Mouse (Mus musculus) ZHBTc4 (cell line): ENCODE results near the gene Edaradd.

Experiments used
- DNase-seq: peaks from one replicate; pipeline ENCODE4 v3.0.0-alpha.2; 2011; ENCODE audit warnings: low read depth, low spot score

Edaradd gene

DNA sequence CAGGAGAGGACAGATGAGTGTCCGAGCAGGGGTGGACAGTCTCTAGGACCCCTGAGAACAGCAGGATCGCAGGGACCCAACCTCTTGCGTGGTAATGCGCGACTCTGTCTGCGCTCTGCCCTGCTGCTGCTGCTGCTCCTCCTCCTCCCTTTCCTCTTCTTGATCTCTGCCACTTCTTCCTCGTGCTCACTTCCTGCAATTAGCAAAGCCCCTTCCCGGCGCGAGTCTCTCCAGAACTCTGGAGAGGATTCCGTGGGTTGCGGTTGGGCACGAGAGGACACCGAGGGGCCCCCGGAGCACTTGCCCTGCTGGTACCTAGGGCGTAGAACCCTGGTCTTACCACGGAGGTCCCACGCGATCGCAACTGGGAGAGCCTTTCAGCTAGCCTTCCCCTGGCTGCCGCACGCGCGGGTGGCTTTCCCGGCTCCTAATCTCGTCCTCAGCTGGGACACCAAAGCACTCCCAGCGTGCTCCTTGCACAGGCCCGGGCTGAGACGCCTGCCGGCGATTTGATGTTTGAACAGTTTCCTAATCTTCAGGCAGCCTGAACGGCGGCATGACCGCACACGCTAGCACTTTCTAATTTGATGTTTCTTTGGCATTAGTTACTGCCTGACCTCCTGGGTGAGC lies at the start of gene Edaradd:
Gene Edaradd (minus strand): TSS at position 484 of the 630 bp plus-strand sequence.
- DNase-seq = peak; percentile 74

GRCm38 (mm10) chr13:12569741-12570140 lies 49.5 kb upstream of the Edaradd start:
- DNase-seq = no peak

GRCm38 (mm10) chr13:12568597-12569469 lies 48.6 kb upstream of the Edaradd start:
- no peak for DNase-seq

DNA sequence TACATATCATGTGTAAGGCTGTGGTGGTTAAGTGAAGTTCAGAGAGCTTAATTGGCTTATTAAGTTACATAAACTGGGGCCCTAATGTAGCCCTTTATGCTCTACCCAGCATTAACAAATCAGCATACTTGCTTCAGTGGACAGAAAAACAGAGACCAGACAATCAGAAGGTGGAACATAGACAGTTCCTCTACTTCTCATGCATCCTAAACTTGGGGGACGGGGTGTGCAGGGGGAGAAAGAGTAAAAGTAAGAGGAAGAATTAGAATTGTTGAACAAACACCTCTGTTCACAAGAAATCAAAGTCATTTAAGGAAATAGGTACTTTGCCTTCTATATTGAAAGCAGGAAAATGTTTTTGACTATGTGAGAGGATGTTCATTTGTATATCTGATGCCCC lies 47.7 kb upstream of the Edaradd start:
- no peak for DNase-seq

GRCm38 (mm10) chr13:12565621-12566390 lies 45.6 kb upstream of the Edaradd start, which contains the start of gene Ero1lb:
Ero1lb (plus strand) TSS chr13:12565874.
- peak; percentile 99 for DNase-seq

GRCm38 (mm10) chr13:12562256-12562655 lies 42.0 kb upstream of the Edaradd start:
- no peak for DNase-seq

DNA sequence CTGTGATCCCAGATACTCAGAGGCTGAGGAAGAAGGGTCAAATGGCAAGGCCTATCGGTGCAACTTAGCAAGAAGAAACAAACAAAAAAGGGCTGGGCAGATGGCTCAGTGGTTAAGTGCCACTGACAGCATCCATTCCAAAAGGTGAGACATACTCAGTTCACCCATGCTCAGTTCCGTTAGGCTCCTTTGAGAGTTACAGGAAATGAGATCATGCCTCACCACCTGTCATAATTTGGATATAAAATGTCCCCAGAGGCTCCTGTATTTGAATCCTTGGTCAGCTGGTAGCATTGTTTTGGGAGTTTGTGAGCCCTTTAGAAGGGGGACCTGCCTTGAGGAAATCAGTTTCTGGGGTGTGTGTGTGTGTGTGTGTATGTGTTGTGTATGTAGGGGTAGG lies 41.5 kb upstream of the Edaradd start:
- DNase-seq = no peak

DNA sequence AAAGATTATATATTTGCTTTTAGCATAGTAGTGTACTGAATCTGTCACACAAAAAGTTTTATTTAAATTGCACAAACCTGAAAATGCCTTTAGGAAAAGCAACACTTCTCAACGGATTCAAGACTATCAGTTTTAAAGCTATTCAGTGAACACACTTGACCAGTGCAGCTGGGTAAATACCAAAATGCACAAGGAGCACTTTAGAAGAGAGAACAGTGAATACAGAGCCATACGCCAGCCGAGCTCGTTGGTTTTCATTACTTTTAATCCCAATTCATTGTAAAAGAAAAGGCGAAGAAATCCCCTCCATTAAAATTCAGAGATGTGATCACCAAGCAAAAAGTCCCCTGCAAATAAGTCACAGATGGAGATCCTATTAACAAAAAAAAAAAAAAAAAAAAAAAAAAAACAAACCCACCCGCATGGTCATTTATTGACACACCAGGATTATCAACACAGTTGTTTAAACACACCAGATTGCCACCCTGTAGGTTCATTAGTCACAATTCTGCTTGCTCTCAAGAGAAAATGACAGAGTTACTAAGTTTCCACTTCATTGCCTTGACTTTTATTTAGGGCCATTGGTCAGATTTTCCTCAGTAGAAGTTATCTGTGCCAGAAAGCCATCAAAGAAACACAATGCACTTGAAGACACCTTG lies 39.4 kb upstream of the Edaradd start:
- no peak for DNase-seq

GRCm38 (mm10) chr13:12559044-12559443 lies 38.8 kb upstream of the Edaradd start:
- DNase-seq = no peak

- no peak for DNase-seq
Observed at GRCm38 (mm10) chr13:12554211-12554610, 34.0 kb upstream of the Edaradd start.

DNA sequence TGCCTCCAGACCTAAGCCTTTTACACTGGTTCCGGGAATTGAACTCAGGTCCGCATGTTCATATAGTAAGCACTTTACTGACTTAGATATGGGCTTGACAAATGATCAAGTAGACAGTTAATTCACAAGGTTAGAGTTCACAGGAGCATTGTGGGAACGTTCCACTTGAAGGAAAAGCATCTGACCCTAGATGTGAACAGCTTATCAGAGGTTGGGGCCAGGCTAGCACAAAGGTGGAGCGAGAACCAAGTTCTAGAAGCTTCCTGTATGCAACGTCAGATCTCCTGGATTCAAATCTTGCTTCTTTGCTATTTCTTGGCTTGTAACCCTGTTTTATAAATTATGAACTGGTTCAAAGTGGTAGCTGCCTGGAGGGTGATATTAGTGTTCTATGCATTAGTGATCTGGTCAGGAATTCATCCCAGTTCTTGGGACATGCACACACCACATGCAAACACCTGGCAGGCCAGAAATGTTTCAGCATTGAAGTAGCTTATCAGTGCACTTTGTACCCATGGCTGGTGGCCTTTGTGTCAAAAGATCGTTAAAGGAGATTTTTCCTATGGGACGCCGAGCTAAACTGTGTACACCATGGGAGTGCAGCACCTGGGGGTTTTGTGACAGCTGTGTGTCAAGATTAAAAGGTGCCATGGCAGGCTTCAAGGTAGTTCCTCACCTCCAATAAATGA lies 23.8 kb upstream of the Edaradd start:
- DNase-seq = no peak

- no peak for DNase-seq
Observed at GRCm38 (mm10) chr13:12543246-12543645, 23.0 kb upstream of the Edaradd start.

- peak; percentile 92 for DNase-seq
Observed at GRCm38 (mm10) chr13:12542006-12542981, 22.1 kb upstream of the Edaradd start.

DNA sequence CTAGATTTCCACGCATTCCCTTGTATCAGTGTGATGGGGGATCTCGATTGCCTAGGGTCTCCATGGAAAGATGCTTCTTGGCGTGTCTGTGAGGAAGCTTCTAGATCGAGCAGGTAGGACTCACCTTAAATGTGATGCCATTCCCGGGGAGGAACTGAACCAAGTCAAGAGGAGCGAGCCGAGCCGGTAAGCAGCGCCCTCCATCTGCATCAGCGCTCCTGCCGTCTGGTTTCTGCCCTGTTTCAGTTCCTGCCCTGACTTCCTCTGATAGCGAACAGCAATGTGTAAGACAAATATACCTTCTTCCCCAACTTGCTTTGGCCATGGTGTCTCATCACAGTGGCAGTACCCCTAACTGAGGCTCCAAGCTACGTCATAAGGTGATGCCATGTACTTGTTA lies 19.9 kb upstream of the Edaradd start:
- DNase-seq = no peak

- no peak for DNase-seq
Observed at GRCm38 (mm10) chr13:12539716-12540115, 19.5 kb upstream of the Edaradd start.

DNA sequence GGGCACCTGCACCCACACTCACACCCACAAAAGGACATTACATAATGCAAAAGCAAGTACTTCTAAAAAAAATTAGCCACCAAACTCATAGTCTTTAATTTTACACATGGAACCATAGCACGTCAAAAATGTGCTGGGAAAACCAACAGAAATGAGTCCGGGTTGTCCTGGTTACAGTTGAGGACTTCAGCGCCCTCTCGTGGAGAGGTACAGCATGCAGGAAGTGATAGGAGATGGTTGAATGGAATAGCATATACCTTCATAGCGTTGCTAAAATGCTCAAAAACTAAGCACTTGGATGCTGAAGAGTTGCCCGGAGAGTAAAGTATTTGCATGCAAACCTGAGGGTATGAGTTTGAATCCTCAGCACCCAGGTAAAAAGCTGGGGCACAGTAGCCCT lies 17.7 kb upstream of the Edaradd start:
- peak; percentile 76 for DNase-seq

- no peak for DNase-seq
Observed at GRCm38 (mm10) chr13:12534628-12535027, 14.4 kb upstream of the Edaradd start.

- DNase-seq = no peak
Observed at GRCm38 (mm10) chr13:12525678-12526077, 5.4 kb upstream of the Edaradd start.

DNA sequence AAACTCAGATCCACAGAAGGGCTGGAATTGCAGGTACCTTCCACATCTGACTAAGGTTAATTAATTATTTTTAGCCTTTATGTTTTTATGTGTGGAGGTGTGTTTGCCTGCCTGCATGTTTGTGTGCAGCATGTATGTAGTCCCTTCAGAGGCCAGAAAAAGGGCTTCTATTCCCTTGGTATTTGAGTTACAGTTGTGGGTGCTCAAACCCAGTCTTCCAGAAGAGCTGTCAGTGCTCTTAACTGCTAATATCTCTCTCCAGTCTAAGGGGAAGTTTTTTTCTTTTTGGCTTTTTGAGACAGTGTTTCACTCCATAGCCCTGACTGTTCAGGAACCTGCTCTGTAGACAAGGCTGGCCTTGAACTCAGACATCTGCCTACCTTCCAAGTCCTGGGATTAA lies 2.1 kb upstream of the Edaradd start:
- no peak for DNase-seq

GRCm38 (mm10) chr13:12519371-12519770 lies 867 bp downstream of the Edaradd start:
- peak; percentile 27 for DNase-seq
